Mouse (Mus musculus): ENCODE results near the gene Foxp1.

DNA sequence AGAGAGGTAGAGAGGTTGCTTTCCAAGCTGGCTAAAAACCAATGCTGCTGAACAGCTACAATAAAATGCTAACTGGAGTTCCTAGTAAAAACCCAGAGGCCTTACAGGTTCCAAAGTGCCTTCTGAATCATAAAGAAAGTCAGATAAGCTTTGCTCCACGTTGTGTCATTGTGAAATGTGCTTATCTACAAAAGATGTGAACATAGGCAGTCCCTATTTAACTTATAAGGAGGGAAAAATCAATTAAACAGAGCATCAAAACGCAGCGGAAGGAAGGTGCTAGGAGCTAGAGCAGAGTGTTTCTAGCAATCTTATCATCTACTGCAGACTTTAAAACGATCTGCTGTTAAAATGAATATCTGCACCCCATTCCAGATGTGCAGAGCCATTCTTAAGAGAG, 416.5 kb downstream of the Foxp1 start:
- TF ChIP-seq POLR2A (IDR thresholded peaks at IDR 0.05; ENCODE audit: borderline replicate concordance, control insufficient read depth, low read depth, low read length) = no peak
- no peak for TF ChIP-seq CTCF (IDR thresholded peaks at IDR 0.05; ENCODE audit: control insufficient read depth, insufficient read depth, low read length)

Data from bone marrow, adult 2 months (tissue).